Mouse (Mus musculus) monocyte, adult 2 months (primary cell): ENCODE data around the gene Pnldc1.

Experiments used
- DNase-seq, 2 experiments: peaks; one replicate each; pipeline ENCODE4 v3.0.0; 2022; ENCODE audit warnings: low spot score in 2 of 2, low read depth in 1 of 2

The Pnldc1 gene

GRCm38 (mm10) chr17:12859006-12859520 is 51.0 kb downstream of the Pnldc1 start:
- DNase-seq, result no peak

GRCm38 (mm10) chr17:12858072-12858471 is 52.0 kb downstream of the Pnldc1 start:
- no peak for DNase-seq

GRCm38 (mm10) chr17:12857395-12857794 is 52.6 kb downstream of the Pnldc1 start:
- no peak for DNase-seq

DNA sequence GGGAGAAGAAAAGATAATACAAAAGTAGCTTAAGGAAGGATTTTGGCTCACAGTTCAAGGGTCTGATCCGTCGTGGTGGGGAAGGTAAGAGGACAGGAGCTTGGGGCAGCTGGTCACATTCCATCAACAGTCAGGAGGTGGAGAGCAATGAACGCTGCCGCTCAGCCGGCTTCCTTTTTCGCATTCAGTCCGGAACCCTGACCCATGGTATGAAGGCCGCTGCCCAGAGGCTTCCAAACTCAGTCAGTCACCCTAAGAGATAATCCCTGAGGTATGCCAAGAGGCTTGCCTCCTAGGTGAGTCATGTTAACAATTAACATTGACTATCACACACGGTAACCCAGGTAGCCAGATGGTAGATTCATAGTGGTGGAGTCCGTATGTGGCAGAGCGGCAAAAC is 55.6 kb downstream of the Pnldc1 start:
- DNase-seq, result no peak

DNA sequence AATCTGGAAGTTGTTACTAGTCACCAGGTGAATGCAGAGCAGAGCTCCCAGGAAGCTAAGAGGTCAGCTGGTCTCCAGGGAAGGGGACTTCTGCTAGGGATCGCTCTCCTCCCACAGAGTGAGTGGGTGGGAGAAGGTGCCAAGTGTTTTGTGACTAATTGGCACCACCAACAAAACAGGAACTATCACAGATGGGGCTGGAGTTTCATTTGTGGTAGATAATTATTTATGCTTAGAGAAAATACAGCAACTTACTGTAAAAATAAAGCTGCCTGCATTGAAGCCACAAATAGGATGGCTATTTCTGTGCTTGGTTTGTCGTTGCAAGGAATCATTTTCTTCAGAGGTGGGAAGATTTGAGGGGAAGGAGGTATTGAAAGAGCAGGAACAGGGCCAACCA is 56.2 kb downstream of the Pnldc1 start:
- DNase-seq, result no peak

DNA sequence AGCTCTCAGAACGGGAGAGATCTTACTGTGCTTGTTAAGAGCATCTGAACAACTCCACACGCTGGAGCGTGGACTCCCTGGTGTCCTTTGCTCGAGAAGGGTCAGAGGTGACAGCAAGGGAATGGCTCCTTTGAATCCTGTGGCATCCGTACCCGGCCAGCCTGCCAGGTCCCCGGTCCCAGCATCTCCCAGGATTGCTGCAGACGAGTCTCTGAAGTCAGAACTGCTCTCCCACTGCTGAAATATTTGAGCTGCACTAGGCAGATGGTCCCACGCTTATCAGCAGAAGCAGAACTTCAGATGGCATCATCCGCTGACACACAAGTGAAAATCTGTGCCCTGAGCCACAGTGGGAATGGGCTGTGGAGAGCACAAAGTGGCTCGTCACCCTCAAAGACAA is 58.3 kb downstream of the Pnldc1 start:
- no peak for DNase-seq

DNA sequence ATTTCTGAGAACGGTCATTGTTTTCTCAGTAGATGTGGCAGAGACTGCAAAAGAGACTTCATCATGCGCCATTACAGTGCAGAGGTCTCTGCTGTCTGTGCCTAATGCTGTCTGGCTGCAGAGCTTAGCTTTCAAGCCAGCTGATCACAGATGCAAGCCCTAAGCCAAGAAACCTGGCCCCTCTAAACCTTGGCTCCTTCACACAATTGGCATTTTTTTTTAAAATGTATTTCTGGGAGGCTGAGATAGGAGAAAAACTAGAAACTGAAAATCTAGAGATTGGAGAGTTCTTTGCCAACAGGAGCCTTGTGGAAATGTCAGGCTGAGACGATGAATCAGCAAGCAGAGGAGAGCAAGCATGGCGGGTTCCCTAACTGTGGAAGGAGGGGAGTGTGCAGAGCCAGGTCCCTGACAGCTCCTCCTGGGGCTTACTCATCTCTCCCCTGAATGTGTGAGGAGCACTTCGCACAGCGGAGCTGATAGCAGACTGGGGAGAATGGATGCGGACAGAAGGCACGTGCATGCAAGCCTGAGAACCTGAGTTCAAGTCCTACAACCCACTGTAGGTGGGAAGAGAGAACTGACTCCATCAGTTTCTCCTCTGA is 60.1 kb downstream of the Pnldc1 start:
- no peak for DNase-seq

- DNase-seq, result no peak
These were observed 62.3 kb downstream of the Pnldc1 start for GRCm38 (mm10) chr17:12847736-12848135.

- no peak for DNase-seq
These were observed 63.6 kb downstream of the Pnldc1 start for GRCm38 (mm10) chr17:12846474-12846873.

- DNase-seq, result no peak
These were observed 64.2 kb downstream of the Pnldc1 start for GRCm38 (mm10) chr17:12845862-12846261.

DNA sequence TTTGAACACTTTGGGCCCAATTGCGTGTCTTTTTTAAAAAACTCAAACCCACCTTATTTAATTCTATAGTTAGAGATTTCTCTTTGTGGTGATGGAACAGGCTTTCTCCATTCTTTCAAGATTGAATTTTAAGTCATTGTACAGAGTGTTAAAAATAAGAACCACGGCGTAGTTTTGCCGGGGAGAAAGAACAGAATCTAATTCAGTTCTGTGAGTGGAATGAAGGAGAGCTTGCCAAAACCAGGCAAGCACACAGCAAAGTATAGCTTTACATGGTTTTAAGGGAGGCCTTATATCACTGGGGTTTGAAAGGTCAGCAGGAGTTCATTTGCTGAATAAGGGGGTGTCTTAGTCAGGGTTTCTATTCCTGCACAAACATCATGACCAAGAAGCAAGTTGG is 65.5 kb downstream of the Pnldc1 start:
- DNase-seq, result no peak

DNA sequence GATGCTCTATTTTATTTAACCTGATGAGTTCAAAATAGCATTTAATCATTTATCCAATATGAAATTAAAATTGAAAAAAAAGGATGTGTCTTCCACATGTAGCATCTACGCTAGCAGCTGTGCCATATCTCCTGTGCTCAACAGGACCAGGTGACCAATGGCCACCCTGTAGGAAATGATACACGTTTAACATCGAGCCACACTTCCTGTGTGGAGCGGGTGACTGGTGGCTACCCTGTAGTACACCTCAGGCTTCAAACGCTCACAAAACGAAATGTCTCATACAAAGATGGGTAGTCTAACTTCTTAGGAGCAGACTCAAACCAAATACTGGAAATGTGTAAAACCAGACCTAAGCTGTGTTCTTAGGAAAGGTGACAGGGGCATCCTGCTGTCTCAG is 66.2 kb downstream of the Pnldc1 start:
- DNase-seq, result no peak

GRCm38 (mm10) chr17:12839475-12840267 is 70.4 kb downstream of the Pnldc1 start:
- no peak for DNase-seq
